Mouse (Mus musculus) kidney, adult 9 months (tissue): ENCODE measurements around the gene Mogs.
A peak's percentile ranks its signal among the peaks of the same experiment; 100 is the strongest.
"Not testable (repeated sequence)": the region's sequence is repeated elsewhere in the genome, so short reads cannot be mapped to it uniquely, and the experiment has no call there.

ENCODE experiments used
- DNase-seq: peaks from one replicate; pipeline ENCODE4 v3.0.0; 2022

Gene Mogs

GRCm38 (mm10) chr6:83155552-83156238 lies 40.4 kb downstream of the Mogs start:
- no peak for DNase-seq

GRCm38 (mm10) chr6:83156259-83156684 lies 41.0 kb downstream of the Mogs start, which contains the start of the genes Wdr54 and 1700003E16Rik:
TSS of gene Wdr54 (minus strand) at chr6:83156397.
TSS of gene 1700003E16Rik (plus strand) at chr6:83156404.
- DNase-seq: peak; percentile 40

- DNase-seq: not testable (repeated sequence)
Measured at GRCm38 (mm10) chr6:83159456-83159855, 44.2 kb downstream of the Mogs start.

- no peak for DNase-seq
Measured at GRCm38 (mm10) chr6:83161442-83161841, 46.1 kb downstream of the Mogs start.

- DNase-seq: peak; percentile 78
Measured at GRCm38 (mm10) chr6:83161921-83162641, 46.8 kb downstream of the Mogs start.

GRCm38 (mm10) chr6:83162701-83163100 lies 47.4 kb downstream of the Mogs start:
- DNase-seq: peak; percentile 85

GRCm38 (mm10) chr6:83165026-83165606 lies 49.8 kb downstream of the Mogs start:
- DNase-seq: no peak

- peak; percentile 96 for DNase-seq
Measured at GRCm38 (mm10) chr6:83165607-83166242, 50.4 kb downstream of the Mogs start, which contains the start of gene Dctn1. TSS of gene Dctn1 (plus strand) at chr6:83165920.

- no peak for DNase-seq
Measured at GRCm38 (mm10) chr6:83166243-83166630, 50.9 kb downstream of the Mogs start.
